Mouse (Mus musculus) urinary bladder, postnatal 4 days (tissue): ENCODE data around the gene Chmp2b.
A peak's percentile ranks its signal among the peaks of the same experiment; 100 is the strongest.

Experiments
- DNase-seq, 2 experiments: peaks; one replicate each; pipeline ENCODE4 v3.0.0; 2021 to 2022; ENCODE audit warnings: low spot score in 2 of 2

Gene Chmp2b

GRCm38 (mm10) chr16:65561963-65562863, at the start of gene Chmp2b:
Chmp2b (minus strand) TSS chr16:65562726.
- peak; percentile 75 to 76 for DNase-seq

DNA sequence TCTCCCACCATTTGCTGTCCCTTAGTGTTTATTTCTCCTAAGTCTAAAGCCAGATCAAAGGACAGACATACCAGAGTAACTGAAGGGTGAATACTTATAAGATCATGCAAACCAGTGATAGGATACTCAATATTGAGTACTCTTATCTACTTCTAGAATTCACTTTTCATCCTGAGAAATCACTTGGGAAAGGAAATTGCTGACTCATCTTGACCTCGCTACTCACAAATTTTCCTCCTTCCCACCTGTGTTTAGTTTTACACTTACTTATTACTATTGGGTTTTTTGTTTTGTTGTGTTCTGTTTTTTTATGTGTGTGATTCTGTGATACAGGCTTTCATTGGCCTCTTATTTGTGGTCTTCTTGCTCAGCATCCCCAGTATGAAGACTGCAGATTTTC, 49.2 kb upstream of the Chmp2b start:
- no peak for DNase-seq

DNA sequence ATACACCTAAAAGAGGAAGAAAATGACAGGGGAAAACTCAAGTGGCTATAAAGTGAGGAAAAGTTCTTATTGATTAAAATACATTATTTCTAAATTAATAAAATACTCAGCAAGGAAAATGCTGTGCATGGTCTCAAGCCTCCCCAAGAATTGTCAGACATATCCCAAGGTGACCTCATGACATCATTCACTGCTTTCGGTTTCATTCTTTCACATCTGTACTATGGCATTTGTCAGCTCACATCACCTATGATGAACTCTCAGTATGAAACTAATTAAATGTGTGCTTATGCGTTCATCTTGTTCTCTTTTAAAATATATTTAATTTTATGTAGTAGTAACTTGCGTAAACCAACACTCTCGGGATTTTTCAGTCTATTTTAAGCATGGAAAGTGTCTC, 38.3 kb upstream of the Chmp2b start:
- no peak for DNase-seq

DNA sequence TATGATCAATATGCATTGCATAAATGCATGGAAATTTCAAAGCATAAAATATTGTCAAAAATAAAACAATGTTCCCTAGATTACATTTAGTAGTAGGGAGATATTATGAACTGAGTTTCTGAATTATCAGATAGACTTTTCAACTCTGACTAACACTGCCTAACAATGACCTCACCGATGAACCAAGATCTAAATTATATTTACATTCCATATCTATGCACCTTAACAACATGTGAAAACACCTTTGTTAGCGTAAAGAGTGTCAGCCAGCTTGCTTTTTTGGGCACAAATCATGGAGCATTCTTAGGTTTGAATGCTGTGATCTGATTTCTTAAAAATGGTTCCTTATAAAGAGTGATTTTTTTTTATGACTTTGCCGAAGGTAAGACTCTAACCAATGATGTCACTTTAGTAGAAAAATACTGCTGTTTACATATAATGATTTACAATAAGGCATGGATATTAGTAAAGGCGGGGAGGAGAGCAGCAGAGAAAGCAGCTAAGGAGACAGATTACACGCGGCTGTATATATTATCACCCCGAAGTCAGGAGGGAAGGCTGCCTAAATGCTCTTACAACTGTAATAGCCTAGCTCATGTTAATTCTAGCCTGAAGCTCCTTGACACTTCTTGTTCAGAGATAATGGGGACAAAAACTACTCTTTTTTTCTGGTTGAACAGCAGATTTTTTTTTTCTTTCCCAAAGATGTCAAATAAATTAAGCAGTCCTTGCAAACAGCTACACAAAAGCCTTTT, 23.8 kb upstream of the Chmp2b start:
- no peak for DNase-seq

- DNase-seq, result no peak
Observed at GRCm38 (mm10) chr16:65585699-65586098, 23.2 kb upstream of the Chmp2b start.

DNA sequence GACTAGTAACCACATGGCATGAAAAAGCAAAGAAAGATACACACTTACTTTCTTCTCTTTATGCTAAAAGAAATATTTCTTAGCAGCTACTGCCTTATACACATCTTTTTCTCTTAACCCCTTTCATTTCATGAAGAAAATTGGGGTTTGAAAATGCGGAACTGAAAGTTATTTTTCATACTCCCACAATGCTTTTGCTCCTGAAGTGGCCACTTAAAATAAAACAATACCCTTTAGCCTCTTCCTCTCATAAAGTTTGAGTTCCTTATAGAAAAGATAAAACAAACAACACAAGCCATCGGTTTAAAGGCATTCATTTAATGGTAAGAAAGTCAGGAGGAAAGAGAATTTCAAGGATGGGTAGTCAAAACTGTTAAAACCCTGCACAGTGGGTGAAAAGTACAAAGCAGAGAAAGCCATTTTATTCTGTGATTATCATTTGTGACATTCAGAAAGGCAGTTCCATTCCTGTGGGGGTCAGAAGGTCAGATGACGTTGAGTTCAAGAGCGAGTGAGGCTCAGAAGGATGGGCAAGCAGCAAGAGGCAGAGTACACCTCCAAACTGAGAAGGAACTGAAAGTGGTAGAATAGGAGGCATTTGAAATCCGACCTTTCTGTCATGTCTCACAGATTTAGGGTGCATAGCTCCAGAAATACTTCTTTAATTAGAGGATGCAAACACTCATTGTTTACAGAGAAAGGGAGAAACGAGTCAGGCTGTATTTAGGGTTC, 14.9 kb upstream of the Chmp2b start:
- DNase-seq, result no peak

DNA sequence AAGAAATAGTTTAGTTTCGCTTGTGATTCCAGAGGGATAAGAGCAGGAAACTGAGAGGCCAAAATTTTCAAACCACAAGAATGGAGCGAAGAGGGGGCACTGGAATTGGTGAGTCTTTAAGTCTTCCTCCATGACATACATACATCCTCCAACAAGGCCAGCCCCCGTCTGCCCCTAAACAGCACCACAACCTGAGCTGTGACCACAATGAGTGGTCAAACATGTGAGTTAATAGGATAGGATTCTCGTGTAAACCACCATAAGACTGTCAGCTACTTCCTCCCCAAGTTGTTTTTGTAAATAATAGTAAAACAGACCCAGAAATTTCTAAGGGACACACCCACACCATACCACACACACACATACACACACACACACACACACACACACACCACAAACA, 6.3 kb upstream of the Chmp2b start:
- DNase-seq, result no peak

DNA sequence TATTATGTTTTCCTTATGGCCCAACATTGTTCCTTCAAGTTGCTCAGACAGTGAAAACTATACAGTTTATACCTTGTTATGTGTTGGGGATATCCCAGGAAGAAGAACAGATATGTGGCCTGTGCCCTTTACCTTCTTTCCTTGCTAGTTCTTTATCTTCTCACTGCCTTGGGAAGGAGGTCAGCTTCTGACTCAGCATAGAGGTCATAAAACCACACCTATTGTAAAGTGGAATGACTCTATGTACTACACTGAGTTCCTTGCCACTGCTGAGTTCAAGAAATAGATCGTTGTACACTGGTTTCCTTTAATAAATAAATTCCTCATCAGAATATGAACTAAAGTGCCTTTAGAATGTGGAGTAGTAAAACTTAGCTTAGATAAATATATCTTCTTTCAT, 2.4 kb upstream of the Chmp2b start:
- no peak for DNase-seq

DNA sequence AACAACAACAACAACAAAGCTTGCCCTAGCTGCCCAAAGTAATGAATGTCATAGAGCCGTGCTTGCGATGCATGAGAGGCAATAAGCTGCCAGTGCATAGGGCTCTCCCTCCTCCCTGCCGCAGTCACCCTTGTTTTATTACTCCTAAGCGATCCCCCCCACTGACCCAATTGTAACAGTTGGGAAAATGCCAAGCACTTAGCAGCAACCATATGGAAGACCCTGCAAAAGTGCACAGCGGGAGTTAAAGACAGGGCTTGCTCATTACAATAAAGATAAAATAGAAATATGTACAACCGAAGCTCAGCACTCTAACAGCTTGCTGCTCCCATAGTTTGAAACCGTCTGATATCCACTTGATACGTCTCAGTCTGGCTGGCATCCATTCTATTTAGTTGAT, 1.8 kb upstream of the Chmp2b start:
- DNase-seq, result no peak

GRCm38 (mm10) chr16:65562864-65563206, 309 bp upstream of the Chmp2b start:
- no peak for DNase-seq

- DNase-seq, result no peak
Observed at GRCm38 (mm10) chr16:65560996-65561962, 1.2 kb downstream of the Chmp2b start.

DNA sequence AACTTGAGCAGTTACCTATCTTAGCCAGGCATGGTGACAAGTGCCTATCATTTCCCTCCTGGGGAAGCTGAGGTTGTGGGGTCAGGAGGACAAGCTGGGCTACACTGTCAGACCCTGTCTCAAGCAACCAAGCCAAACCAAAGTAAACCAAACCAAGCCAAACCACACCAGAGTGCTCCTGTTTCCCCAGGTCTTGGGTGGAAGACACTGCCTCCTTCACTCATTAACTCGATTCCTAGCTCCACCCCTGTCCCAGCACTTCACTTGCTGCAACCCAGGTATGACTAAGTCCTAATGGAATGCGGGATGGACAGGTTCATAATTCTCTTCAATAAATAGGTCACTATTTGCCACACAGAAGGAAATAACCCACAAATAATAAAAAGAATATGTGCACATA, 2.9 kb downstream of the Chmp2b start:
- DNase-seq, result no peak

DNA sequence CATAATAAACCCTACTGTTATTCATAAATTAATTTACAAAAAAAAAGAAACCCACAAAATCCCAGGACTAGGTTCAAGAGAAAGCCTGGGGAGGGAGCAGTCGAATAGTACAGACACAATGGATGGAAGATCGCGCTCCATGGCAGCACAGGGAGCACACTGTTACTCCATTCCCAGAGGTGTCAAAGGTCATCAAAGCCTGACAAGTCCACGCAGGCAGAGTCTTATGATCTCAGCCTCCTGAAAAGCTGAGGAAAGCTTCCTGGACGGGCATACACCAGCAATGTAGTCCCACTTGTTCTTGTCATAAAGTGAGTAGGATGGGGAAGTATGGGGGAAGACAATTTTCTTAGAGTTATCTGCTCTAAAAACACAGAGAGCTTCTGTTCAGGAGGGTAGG, 5.2 kb downstream of the Chmp2b start:
- DNase-seq, result no peak

DNA sequence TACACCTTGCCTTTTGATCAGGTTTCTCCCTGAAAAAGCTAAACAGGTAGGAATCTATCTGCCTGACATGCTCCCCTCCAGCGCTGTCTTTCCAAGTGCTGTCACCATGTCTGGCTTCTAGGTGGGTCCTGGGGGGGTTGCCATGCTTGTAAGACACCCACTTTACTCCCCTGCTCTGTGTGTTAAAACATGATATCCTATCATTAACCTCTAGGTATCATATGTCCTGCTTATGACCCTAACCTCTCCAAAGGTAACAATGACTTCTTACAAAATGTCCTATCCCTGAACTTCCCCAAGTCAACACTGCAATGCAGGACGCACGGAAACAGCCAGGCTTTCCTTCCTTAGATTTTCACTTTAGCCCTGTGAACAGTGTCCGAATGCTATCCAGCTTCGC, 8.3 kb downstream of the Chmp2b start:
- no peak for DNase-seq

- DNase-seq, result no peak
Observed at GRCm38 (mm10) chr16:65550814-65551213, 11.7 kb downstream of the Chmp2b start.

GRCm38 (mm10) chr16:65548960-65549359, 13.6 kb downstream of the Chmp2b start:
- DNase-seq, result no peak

- no peak for DNase-seq
Observed at GRCm38 (mm10) chr16:65543676-65544293, 18.7 kb downstream of the Chmp2b start.

- no peak for DNase-seq
Observed at GRCm38 (mm10) chr16:65533315-65533999, 29.1 kb downstream of the Chmp2b start.

DNA sequence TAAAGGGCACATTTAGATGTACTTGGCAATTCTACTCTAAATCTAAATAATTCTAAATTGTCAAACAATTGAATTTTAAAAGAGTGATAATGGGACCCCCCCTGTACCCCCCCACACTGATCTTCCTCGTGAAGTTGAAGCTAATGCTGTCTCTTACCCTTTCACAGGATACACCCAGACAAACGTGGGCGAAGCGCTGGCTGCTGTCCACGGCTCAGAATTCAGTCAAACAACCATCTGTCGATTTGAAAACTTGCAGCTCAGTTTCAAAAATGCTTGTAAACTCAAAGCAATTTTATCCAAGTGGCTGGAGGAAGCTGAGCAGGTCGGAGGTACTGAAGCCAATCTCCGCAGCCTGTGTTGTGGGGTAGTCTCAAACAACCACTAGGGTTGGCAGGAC, 30.9 kb downstream of the Chmp2b start:
- DNase-seq, result no peak

DNA sequence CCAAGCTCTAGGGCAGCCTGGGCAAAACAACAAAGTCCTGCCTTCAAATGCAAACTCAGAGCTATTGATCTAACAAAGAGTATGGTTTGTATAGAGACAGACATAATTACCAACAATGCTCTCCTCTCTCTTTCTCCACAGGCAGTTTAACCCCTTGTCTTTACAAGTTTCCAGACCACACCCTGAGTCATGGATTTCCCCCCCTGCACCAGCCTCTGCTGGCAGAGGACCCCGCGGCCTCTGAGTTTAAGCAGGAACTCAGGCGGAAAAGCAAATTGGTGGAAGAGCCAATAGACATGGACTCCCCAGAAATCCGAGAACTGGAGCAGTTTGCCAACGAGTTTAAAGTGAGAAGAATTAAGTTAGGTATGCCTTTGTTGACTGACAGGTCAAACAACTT, 32.9 kb downstream of the Chmp2b start:
- no peak for DNase-seq
